Mouse (Mus musculus) spleen, adult 2 months (tissue): ENCODE results near the gene Casq2. TPM values are rescaled to one million over a fixed set of nuclear protein-coding genes. Genes with fewer than 3 reads are reported as not detected.
A peak's percentile ranks its signal among the peaks of the same experiment; 100 is the strongest.
"Not testable (repeated sequence)": the region's sequence is repeated elsewhere in the genome, so short reads cannot be mapped to it uniquely, and the experiment has no call there.

Source experiments
- DNase-seq, 2 experiments: peaks; one replicate each; pipeline versions ENCODE4 v3.0.0 to v3.0.0-alpha.2; 2012 to 2021; ENCODE audit warnings: low spot score in 2 of 2, low read depth in 1 of 2
- H3K27ac ChIP-seq: fragments of 200-500 bp; 2 replicates; pipeline ENCODE4 v1.5.1; 2012; ENCODE audit warnings: low read length, inconsistent platforms; ENCODE audit not compliant: insufficient read depth
- H3K27me3 ChIP-seq: fragments of 200-500 bp; 2 replicates; pipeline ENCODE4 v1.6.1; 2012; ENCODE audit warnings: mild to moderate bottlenecking, moderate library complexity, low read length, inconsistent platforms; ENCODE audit not compliant: control insufficient read depth, insufficient read depth
- H3K36me3 ChIP-seq: fragments of 200-500 bp; 2 replicates; pipeline ENCODE4 v1.6.1; 2012; ENCODE audit warnings: mild to moderate bottlenecking, low read length, inconsistent platforms; ENCODE audit not compliant: control insufficient read depth, insufficient read depth
- H3K4me1 ChIP-seq: fragments of 200-500 bp; 2 replicates; pipeline ENCODE4 v1.6.1; 2011; ENCODE audit warnings: inconsistent platforms; ENCODE audit not compliant: control insufficient read depth, insufficient read depth, insufficient read length
- H3K4me3 ChIP-seq: fragments of 200-500 bp; 2 replicates; pipeline ENCODE4 v1.5.1; 2011; ENCODE audit warnings: mild to moderate bottlenecking, inconsistent platforms; ENCODE audit not compliant: insufficient read depth, insufficient read length; ENCODE audit errors: extremely low read depth
- CTCF ChIP-seq: fragments of 200-500 bp; IDR thresholded peaks from 2 replicates; pipeline ENCODE4 v1.5.1; 2011; ENCODE audit warnings: mild to moderate bottlenecking, inconsistent platforms; ENCODE audit not compliant: insufficient read depth, insufficient read length, insufficient replicate concordance; ENCODE audit errors: extremely low read depth
- POLR2A ChIP-seq: fragments of 200-500 bp; IDR thresholded peaks from 2 replicates; pipeline ENCODE4 v1.6.1; 2011; ENCODE audit warnings: low read depth, low read length, inconsistent platforms
- WGBS: fragments of 180-500 bp; shearing (Covaris S2); methylation state at CpG from one replicate; pipeline ENCODE4 v1.1.7; 2018; 5-methylcytosine and 5-hydroxymethylcytosine counted together
- polyA plus RNA-seq: library from polyadenylated mRNA; depleted of rRNA; stranded (reverse); fragments of >200 nt; gene quantifications from 2 replicates; pipeline ENCODE4 v1.2.3, GENCODE M21; 2012

Casq2 gene
- polyA plus RNA-seq, 1 experiment = 0.21 TPM

- TF ChIP-seq POLR2A (no peak), CTCF (no peak)
- Histone ChIP-seq H3K27ac (no peak overlapping the region), H3K36me3 (no peaks in the 10 kb centered on the region), H3K27me3 (no peaks in the 10 kb centered on the region), H3K4me1 (no peaks in the 10 kb centered on the region), H3K4me3 (no peak overlapping the region)
- no peak for DNase-seq
- 85% methylated on average over 14 of the region's 14 CpGs for WGBS
Measured at GRCm38 (mm10) chr3:102159423-102160325, 73.5 kb downstream of the Casq2 start.

GRCm38 (mm10) chr3:102163861-102164260, 77.6 kb downstream of the Casq2 start:
- H3K36me3 ChIP-seq, H3K4me3 ChIP-seq, H3K4me1 ChIP-seq, H3K27ac ChIP-seq, DNase-seq, H3K27me3 ChIP-seq: not testable (repeated sequence)
- WGBS = 85% methylated on average over 1 of the region's 1 CpGs

- H3K27ac ChIP-seq = no peak overlapping the region
Measured at GRCm38 (mm10) chr3:102164911-102165310, 78.7 kb downstream of the Casq2 start.

GRCm38 (mm10) chr3:102165536-102166286, 79.5 kb downstream of the Casq2 start:
- Histone ChIP-seq H3K36me3 (no peaks in the 10 kb centered on the region), H3K4me1 (no peaks in the 10 kb centered on the region), H3K27ac (peak overlapping the region; percentile 54; the same call in 1 of the 2 replicates), H3K27me3 (no peaks in the 10 kb centered on the region), H3K4me3 (no peak overlapping the region)
- no peak for DNase-seq
- TF ChIP-seq POLR2A (no peak), CTCF (no peak)
- 88% methylated on average over 21 of the region's 21 CpGs for WGBS

More at GRCm38 (mm10) chr3:102164911-102165310, 78.7 kb downstream of the Casq2 start:
- no peaks in the 10 kb centered on the region for H3K36me3 ChIP-seq
- H3K4me1 ChIP-seq = no peaks in the 10 kb centered on the region
- H3K27me3 ChIP-seq = no peaks in the 10 kb centered on the region
- TF ChIP-seq CTCF = no peak
- no peak for TF ChIP-seq POLR2A
- no peak overlapping the region for H3K4me3 ChIP-seq
- no peak for DNase-seq
- WGBS = 69% methylated on average over 4 of the region's 4 CpGs

- H3K27ac ChIP-seq = peak overlapping the region; percentile 54; the same call in 1 of the 2 replicates
- TF ChIP-seq CTCF (no peak), POLR2A (no peak)
- H3K4me1 ChIP-seq = no peaks in the 10 kb centered on the region
- DNase-seq = no peak
- H3K27me3 ChIP-seq = no peaks in the 10 kb centered on the region
- no peak overlapping the region for H3K4me3 ChIP-seq
- WGBS = 87% methylated on average over 4 of the region's 4 CpGs
- H3K36me3 ChIP-seq = no peaks in the 10 kb centered on the region
Measured at GRCm38 (mm10) chr3:102166287-102166620, 80.0 kb downstream of the Casq2 start.

- H3K27ac ChIP-seq = no peak overlapping the region
- no peak overlapping the region for H3K4me3 ChIP-seq
- no peaks in the 10 kb centered on the region for H3K36me3 ChIP-seq
- H3K4me1 ChIP-seq = no peaks in the 10 kb centered on the region
- DNase-seq = no peak
- TF ChIP-seq POLR2A = no peak
- no peak for TF ChIP-seq CTCF
- no peaks in the 10 kb centered on the region for H3K27me3 ChIP-seq
- WGBS = 93% methylated on average over 8 of the region's 8 CpGs
Measured at GRCm38 (mm10) chr3:102166794-102167193, 80.6 kb downstream of the Casq2 start.

- Histone ChIP-seq H3K4me1 (no peaks in the 10 kb centered on the region), H3K27ac (no peak overlapping the region), H3K27me3 (no peaks in the 10 kb centered on the region), H3K36me3 (no peaks in the 10 kb centered on the region), H3K4me3 (no peak overlapping the region)
- 68% methylated on average over 10 of the region's 10 CpGs for WGBS
- TF ChIP-seq CTCF = no peak
- no peak for TF ChIP-seq POLR2A
- DNase-seq = no peak
Measured at GRCm38 (mm10) chr3:102167555-102168210, 81.5 kb downstream of the Casq2 start.
